Mouse (Mus musculus) midbrain, embryonic 16.5 days (tissue): ENCODE measurements at regions not wholly inside any gene's neighbourhood (a gene's known extent, or its start where the extent isn't known, plus 50 kb on each side); places are given as distances from the start of the nearest gene placed in this dataset.

Source experiments
- ATAC-seq: fragments of 200-750 bp; cut with Nextera tagmentation; 2 replicates; pipeline ENCODE4 v1.8.0; 2017; ENCODE audit warnings: moderate TSS enrichment
- H3K27ac ChIP-seq: fragments of 300-500 bp; sonication (generic); 2 replicates; pipeline ENCODE4 v1.5.1; 2014; ENCODE audit warnings: mild to moderate bottlenecking, low read length, mixed read lengths
- H3K27me3 ChIP-seq: fragments of 300-500 bp; sonication (generic); 2 replicates; pipeline ENCODE4 v1.6.1; 2014; ENCODE audit warnings: low read depth, low read length, mixed read lengths; ENCODE audit not compliant: control insufficient read depth, insufficient read depth
- H3K36me3 ChIP-seq: fragments of 300-500 bp; sonication (generic); 2 replicates; pipeline ENCODE4 v1.6.1; 2014; ENCODE audit warnings: mild to moderate bottlenecking, low read length, moderate library complexity, mixed read lengths; ENCODE audit not compliant: control insufficient read depth, insufficient read depth
- H3K4me1 ChIP-seq: fragments of 300-500 bp; sonication (generic); 2 replicates; pipeline ENCODE4 v1.6.1; 2014; ENCODE audit warnings: mild to moderate bottlenecking, low read length, mixed read lengths; ENCODE audit not compliant: control insufficient read depth, insufficient read depth
- H3K4me2 ChIP-seq: fragments of 300-500 bp; sonication (generic); 2 replicates; pipeline ENCODE4 v1.6.1; 2014; ENCODE audit warnings: mild to moderate bottlenecking, low read length, mixed read lengths
- H3K4me3 ChIP-seq: fragments of 300-500 bp; sonication (generic); 2 replicates; pipeline ENCODE4 v1.5.1; 2014; ENCODE audit warnings: low read depth, mild to moderate bottlenecking, low read length, moderate library complexity, mixed read lengths
- H3K9ac ChIP-seq: fragments of 300-500 bp; sonication (generic); 2 replicates; pipeline ENCODE4 v1.6.1; 2014; ENCODE audit warnings: low read depth, low read length, mixed read lengths
- H3K9me3 ChIP-seq: fragments of 300-500 bp; sonication (generic); replicated peaks from 2 replicates; pipeline ENCODE4 v1.6.1; 2014; ENCODE audit warnings: mild to moderate bottlenecking, low read length, mixed read lengths; ENCODE audit not compliant: control insufficient read depth, poor library complexity, severe bottlenecking
- WGBS: fragments of 180-500 bp; shearing (Covaris S2); extraction: QIAGEN DNeasy Blood & Tissue Kit; methylation state at CpG from one replicate; pipeline ENCODE4 v1.1.7; 2014; 5-methylcytosine and 5-hydroxymethylcytosine counted together

DNA sequence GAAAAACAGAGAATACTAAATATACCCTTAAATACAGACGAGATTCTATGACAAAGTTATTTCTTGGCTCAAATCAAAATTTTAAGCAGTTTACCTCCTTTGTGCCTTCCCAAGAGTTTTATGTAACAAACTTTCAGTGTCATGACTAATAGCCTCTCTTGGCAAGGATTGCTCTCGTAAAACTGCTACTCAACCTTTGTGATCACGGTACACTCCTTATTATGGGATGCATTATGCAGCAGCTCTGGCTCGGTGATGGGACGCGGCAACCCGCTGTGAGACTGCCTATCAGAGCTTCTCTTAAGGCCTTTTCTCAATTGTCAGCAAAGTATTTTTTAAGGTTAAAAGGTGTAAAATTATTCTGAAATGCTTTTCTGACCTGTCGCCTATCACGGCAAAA lies 59.8 kb upstream of the Spaca7 start:
- 41% methylated on average over 9 of the region's 9 CpGs for WGBS
- no peak for ATAC-seq
- Histone ChIP-seq H3K9ac (no peak overlapping the region), H3K4me1 (no peaks in the 10 kb centered on the region), H3K27ac (no peak overlapping the region), H3K9me3 (no peaks in the 10 kb centered on the region), H3K36me3 (no peaks in the 10 kb centered on the region), H3K4me3 (no peak overlapping the region), H3K4me2 (no peak overlapping the region), H3K27me3 (no peaks in the 10 kb centered on the region)

DNA sequence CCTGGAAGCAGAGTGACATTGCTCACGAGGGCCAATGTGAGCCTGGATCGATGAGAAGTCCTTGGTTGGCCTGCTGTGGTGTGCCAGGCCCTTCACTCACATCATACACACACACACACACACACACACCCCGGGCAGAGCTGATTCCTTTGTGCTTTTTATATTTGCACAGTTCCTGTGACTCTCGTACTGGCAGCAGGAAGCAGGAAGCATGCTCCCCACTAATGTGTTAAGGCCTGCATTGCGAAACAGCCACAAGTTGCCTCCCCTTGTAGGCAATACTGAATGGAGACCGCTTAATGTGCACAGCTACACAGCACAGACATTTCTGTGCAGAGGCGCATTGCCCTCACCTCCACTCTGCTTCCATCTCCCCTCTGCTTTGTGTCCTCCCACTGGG lies 58.7 kb upstream of the Spaca7 start:
- H3K9ac ChIP-seq, result no peak overlapping the region
- H3K27me3 ChIP-seq, result no peaks in the 10 kb centered on the region
- H3K36me3 ChIP-seq, result no peaks in the 10 kb centered on the region
- H3K4me2 ChIP-seq, result no peak overlapping the region
- H3K4me3 ChIP-seq, result no peak overlapping the region
- no peaks in the 10 kb centered on the region for H3K4me1 ChIP-seq
- peaks cover 3% of the 10 kb centered on the region; the same call in 1 of the 2 replicates for H3K9me3 ChIP-seq
- 68% methylated on average over 7 of the region's 7 CpGs for WGBS
- no peak for ATAC-seq
- no peak overlapping the region for H3K27ac ChIP-seq

DNA sequence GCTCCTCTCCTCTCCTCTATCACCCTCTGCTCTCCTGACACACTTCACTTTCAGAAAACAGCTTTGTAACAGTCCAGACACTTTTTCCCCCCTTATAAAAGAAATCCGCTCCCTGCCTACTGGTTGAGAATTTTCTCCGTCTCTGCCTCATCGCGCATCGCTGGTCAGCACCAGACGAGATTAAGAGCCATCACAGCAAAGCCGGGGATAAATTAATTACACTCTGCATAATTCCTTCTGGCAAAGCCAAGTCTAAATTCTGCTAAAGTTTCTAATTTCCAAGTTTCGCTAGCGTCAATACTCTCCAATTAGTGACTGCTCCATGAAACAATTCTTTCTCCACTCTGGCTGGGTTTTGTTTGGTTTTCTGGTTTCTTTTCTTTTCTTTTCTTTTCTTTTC lies 51.2 kb upstream of the Spaca7 start:
- 9% methylated on average over 9 of the region's 9 CpGs for WGBS
- Histone ChIP-seq H3K36me3 (no peaks in the 10 kb centered on the region), H3K4me1 (no peaks in the 10 kb centered on the region), H3K9me3 (peaks cover 8% of the 10 kb centered on the region; the same call in 1 of the 2 replicates), H3K27me3 (no peaks in the 10 kb centered on the region), H3K4me3 (no peak overlapping the region), H3K4me2 (no peak overlapping the region), H3K9ac (no peak overlapping the region), H3K27ac (no peak overlapping the region)
- no peak for ATAC-seq
